Comparison of ENCODE assay signal across 8 mouse cellular contexts in genomic region chr19:4624406-4625178, GRCm38 (mm10). TPM values are rescaled to one million over a fixed set of nuclear protein-coding genes. Genes with fewer than 3 reads are reported as not detected.
DNase-seq lines count a peak whose midpoint lies in the region; ATAC-seq and TF ChIP-seq lines count a peak whose summit lies in the region.

No protein-coding gene starts in this region.

- H3K4me1 ChIP-seq in liver, adult 2 months (ENCODE audit: control insufficient read depth, insufficient read depth, low read length): peaks cover 13% of the 10 kb centered on the region
- H3K4me1 ChIP-seq in embryonic facial prominence, embryonic 15.5 days: peaks cover 35% of the 10 kb centered on the region
- peaks cover 33% of the 10 kb centered on the region for H3K4me1 ChIP-seq in limb, embryonic 10.5 days
- H3K4me1 ChIP-seq in neural tube, embryonic 14.5 days (ENCODE audit: control insufficient read depth, insufficient read depth, low read length): peaks cover 15% of the 10 kb centered on the region; the same call in 1 of the 2 replicates

- WGBS in liver, adult 2 months: 13% methylated on average over 4 of the region's 4 CpGs
- 26% methylated on average over 4 of the region's 4 CpGs for WGBS in embryonic facial prominence, embryonic 15.5 days
- WGBS in limb, embryonic 10.5 days: 36% methylated on average over 4 of the region's 4 CpGs
- WGBS in neural tube, embryonic 14.5 days: 35% methylated on average over 4 of the region's 4 CpGs

- peak overlapping the region; percentile 65 for H3K4me2 ChIP-seq in embryonic facial prominence, embryonic 15.5 days (replicated peaks)
- peak overlapping the region; percentile 83 for H3K4me2 ChIP-seq in neural tube, embryonic 14.5 days (ENCODE audit: low read depth, low read length)

- TF ChIP-seq CTCF in liver, adult 2 months (IDR thresholded peaks at IDR 0.05; ENCODE audit: low read depth, low read length): no peak

- peak overlapping the region; percentile 86 for H3K4me3 ChIP-seq in liver, adult 2 months (ENCODE audit: insufficient read depth, low read depth, low read length)
- peak overlapping the region; percentile 90 for H3K4me3 ChIP-seq in embryonic facial prominence, embryonic 15.5 days (replicated peaks)
- peak overlapping the region; percentile 82 for H3K4me3 ChIP-seq in limb, embryonic 10.5 days
- peak overlapping the region; percentile 84 for H3K4me3 ChIP-seq in neural tube, embryonic 14.5 days (ENCODE audit: low read depth, low read length)

- peaks cover 10% of the 10 kb centered on the region; the same call in 1 of the 2 replicates for H3K36me3 ChIP-seq in liver, adult 2 months (ENCODE audit: control insufficient read depth, insufficient read depth, low read length)
- H3K36me3 ChIP-seq in embryonic facial prominence, embryonic 15.5 days: peaks cover 33% of the 10 kb centered on the region
- peaks cover 47% of the 10 kb centered on the region for H3K36me3 ChIP-seq in limb, embryonic 10.5 days
- H3K36me3 ChIP-seq in neural tube, embryonic 14.5 days (ENCODE audit: control insufficient read depth, insufficient read depth, low read length): peaks cover 8% of the 10 kb centered on the region; the same call in 1 of the 2 replicates

- H3K27me3 ChIP-seq in liver, adult 2 months (ENCODE audit: control insufficient read depth, insufficient read depth, low read length): no peaks in the 10 kb centered on the region
- no peaks in the 10 kb centered on the region for H3K27me3 ChIP-seq in embryonic facial prominence, embryonic 15.5 days
- H3K27me3 ChIP-seq in limb, embryonic 10.5 days (ENCODE audit: low read depth, poor library complexity, severe bottlenecking): no peaks in the 10 kb centered on the region
- H3K27me3 ChIP-seq in neural tube, embryonic 14.5 days (ENCODE audit: control insufficient read depth, insufficient read depth, low read length): no peaks in the 10 kb centered on the region

- H3K9me3 ChIP-seq in embryonic facial prominence, embryonic 15.5 days (replicated peaks): no peaks in the 10 kb centered on the region
- no peaks in the 10 kb centered on the region for H3K9me3 ChIP-seq in limb, embryonic 10.5 days (replicated peaks)
- H3K9me3 ChIP-seq in neural tube, embryonic 14.5 days (ENCODE audit: control insufficient read depth, low read length): no peaks in the 10 kb centered on the region

- DNase-seq in liver, adult 2 months (ENCODE audit: extremely low read depth, low read depth, low spot score): no peak
- DNase-seq in liver: no peak
- DNase-seq in limb, embryonic 10.5 days (ENCODE audit: low spot score): no peak
- DNase-seq in left cerebral cortex, postnatal 10 days (ENCODE audit: extremely low spot score in 1 of 2, low spot score in 2 of 2): no peak
- no peak for DNase-seq in kidney, adult 11 months
- no peak for DNase-seq in kidney, postnatal 25 days

- no peak for TF ChIP-seq POLR2A in liver, adult 2 months (IDR thresholded peaks at IDR 0.05; ENCODE audit: extremely low read depth, insufficient read depth, low read length)

- no peak for ATAC-seq in embryonic facial prominence, embryonic 15.5 days (ENCODE audit: insufficient number of reproducible peaks, low FRiP score, low TSS enrichment, low read depth)
- ATAC-seq in neural tube, embryonic 14.5 days (ENCODE audit: low read depth): no peak; the same call in 1 of the 2 replicates

- intact Hi-C loops in left cerebral cortex, postnatal 10 days (cut with DNase I): loop anchor here (5.0 kb wide), 1 partner anchor 118 kb away; no protein-coding TSS in a partner anchor

- peak overlapping the region; percentile 22 for H3K27ac ChIP-seq in liver, adult 2 months (replicated peaks; ENCODE audit: insufficient read depth, low read depth, low read length)
- H3K27ac ChIP-seq in embryonic facial prominence, embryonic 15.5 days (replicated peaks): peak overlapping the region; percentile 93; the same call in 1 of the 2 replicates
- H3K27ac ChIP-seq in limb, embryonic 10.5 days: peak overlapping the region; percentile 96
- H3K27ac ChIP-seq in neural tube, embryonic 14.5 days (ENCODE audit: low read depth, low read length): peak overlapping the region; percentile 85

- H3K79me2 ChIP-seq in liver, adult 2 months (ENCODE audit: control insufficient read depth, insufficient read depth, low read length): peaks cover 2% of the 10 kb centered on the region; the same call in 1 of the 2 replicates

- H3K9ac ChIP-seq in liver, adult 2 months (ENCODE audit: low read depth, low read length): peak overlapping the region; percentile 90
- peak overlapping the region; percentile 88 for H3K9ac ChIP-seq in embryonic facial prominence, embryonic 15.5 days
- peak overlapping the region; percentile 84 for H3K9ac ChIP-seq in neural tube, embryonic 14.5 days (replicated peaks; ENCODE audit: low read depth, low read length)

RNA-seq across cellular contexts. Expression of gene Rce1, which starts 0.8 kb away (rescaled TPM):
- total RNA-seq in liver, adult 2 months (2014; rRNA removed): 14.8 and 15.7 TPM in 2 replicates
- polyA plus RNA-seq in liver, adult 2 months (2012; rRNA removed): 31.0 and 44.9 TPM in 2 replicates
- 65.6 and 65.9 TPM in 2 replicates for polyA plus RNA-seq in embryonic facial prominence, embryonic 15.5 days (2015; fragmentation: Nextera tagmentation; extraction: Ambion mirVana)
- 85.7 and 90.4 TPM in 2 replicates for polyA plus RNA-seq in limb, embryonic 10.5 days (2016; fragmentation: Nextera tagmentation; extraction: Ambion mirVana)
- 45.2 and 47.8 TPM in 2 replicates for polyA plus RNA-seq in neural tube, embryonic 14.5 days (2014; fragmentation: Nextera tagmentation; extraction: Ambion mirVana)
- total RNA-seq in left cerebral cortex, postnatal 10 days (2021): 10 to 100 TPM; 19.6 to 21.4 TPM

RNA-seq across cellular contexts. Expression of gene Lrfn4, which starts 9.1 kb away (rescaled TPM):
- total RNA-seq in liver, adult 2 months (2014; rRNA removed): 0.13 and 0.18 TPM in 2 replicates
- 0.27 and 0.35 TPM in 2 replicates for polyA plus RNA-seq in liver, adult 2 months (2012; rRNA removed)
- polyA plus RNA-seq in embryonic facial prominence, embryonic 15.5 days (2015; fragmentation: Nextera tagmentation; extraction: Ambion mirVana): 7.6 and 8.4 TPM in 2 replicates
- 7.8 and 8.0 TPM in 2 replicates for polyA plus RNA-seq in limb, embryonic 10.5 days (2016; fragmentation: Nextera tagmentation; extraction: Ambion mirVana)
- polyA plus RNA-seq in neural tube, embryonic 14.5 days (2014; fragmentation: Nextera tagmentation; extraction: Ambion mirVana): 14.3 and 16.9 TPM in 2 replicates
- total RNA-seq in left cerebral cortex, postnatal 10 days (2021): 10 to 100 TPM; 73.7 to 76.1 TPM

Comparison
In these comparisons a context has a peak if more than half of its experiments do, and no peak if none do; other contexts are left out.
1. H3K27ac ChIP-seq: peak in every context shown above with its lines; median percentile 96 in limb, embryonic 10.5 days; 93 in embryonic facial prominence, embryonic 15.5 days; 85 in neural tube, embryonic 14.5 days; 22 in liver, adult 2 months.